Mouse (Mus musculus): Measurements from ENCODE around the gene Drc7.

The Drc7 gene

DNA sequence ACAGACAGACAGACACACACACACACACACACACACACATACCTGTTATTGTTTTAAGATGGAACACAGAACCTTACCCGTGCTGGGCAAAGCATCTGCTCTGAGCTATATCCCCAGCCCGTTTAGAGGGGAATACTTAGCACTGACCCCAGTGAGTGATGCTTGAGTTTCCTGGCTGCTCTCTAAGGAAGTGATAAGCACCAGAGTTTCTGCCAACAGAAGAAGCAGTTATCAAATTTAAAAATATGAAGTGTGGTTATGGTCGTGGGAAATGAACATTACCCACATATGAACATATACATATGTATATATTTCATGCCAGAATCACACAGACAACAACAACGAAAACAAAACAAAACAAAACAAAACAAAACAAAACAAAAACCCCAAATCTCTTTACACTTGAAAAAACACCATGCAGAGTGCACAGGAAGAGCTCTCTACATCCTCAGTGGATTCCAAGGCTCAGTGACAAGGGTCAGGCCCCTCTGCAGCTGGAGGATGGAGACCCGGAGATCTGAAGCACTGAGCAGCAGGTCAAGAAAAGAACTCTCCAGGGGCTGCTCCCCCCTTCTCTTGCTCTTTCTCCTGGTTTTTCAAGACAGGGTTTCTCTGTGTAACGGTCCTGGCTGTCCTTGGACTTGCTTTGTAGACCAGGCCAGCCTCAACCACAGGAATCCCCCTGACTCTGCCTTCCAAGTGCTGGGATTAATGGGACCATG is 5.1 kb downstream of the Drc7 start:
- DNase-seq, result no peak

DNA sequence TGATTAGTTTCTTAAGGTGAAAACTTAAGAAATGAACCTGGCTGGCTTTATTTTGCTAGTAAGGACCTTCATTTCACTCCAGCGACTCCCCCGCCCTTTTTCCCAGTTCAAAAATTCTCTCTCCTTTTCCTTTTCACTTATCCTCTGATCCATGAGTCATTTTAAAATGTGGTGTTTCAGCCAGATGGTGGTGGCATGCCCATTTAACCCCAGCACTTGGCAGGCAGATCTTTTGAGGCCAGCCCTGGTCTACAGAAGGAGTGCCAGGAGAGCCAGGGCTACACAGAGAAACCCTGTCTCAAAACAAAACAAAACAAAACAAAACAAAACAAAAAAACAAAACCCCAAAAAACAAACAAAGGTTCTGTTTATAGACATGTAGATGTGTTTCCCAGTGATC is 9.6 kb downstream of the Drc7 start:
- no peak for DNase-seq

DNA sequence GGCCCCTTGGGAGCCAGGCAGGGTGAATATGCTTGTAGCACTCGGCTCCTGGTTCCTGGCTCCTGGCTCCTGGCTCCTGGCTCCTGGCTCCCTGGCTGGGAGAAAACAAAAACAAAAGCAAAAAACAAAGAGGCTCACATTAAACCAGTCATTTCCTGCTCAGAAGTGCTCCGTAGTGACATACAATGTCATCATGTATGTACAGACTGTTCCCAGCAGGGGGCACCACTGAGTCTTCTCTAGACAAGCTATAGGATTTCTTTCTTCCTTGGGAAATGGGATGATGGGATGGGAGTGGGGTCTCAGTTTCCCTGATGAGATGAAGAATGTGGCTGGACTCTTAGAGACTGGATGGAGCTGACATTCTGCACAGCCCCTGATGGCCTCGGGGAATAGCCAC is 12.7 kb downstream of the Drc7 start:
- DNase-seq, result no peak

DNA sequence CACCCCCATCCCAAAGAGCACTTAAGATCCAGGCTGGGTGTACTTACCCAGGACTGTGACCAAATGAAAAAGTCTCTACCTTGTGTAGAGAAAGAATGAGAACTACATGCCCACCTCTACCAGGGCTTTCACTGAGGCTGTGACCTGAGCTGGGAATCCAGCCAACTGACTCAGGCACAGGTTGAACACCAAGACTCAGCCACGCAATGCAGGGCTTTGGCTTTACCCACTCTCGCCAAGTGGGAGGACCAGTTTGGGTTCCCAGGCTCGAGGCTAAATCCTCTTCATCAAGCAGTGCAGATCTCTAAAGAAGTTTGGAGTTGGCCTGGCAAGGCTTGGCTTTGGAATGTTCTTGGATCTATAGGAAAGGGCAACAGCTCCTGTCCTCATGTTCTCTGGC is 20.6 kb downstream of the Drc7 start:
- no peak for DNase-seq

- DNase-seq, result no peak
Observed at GRCm38 (mm10) chr8:95076151-95076550, 21.2 kb downstream of the Drc7 start.

- DNase-seq, result no peak
Observed at GRCm38 (mm10) chr8:95078055-95078454, 23.2 kb downstream of the Drc7 start.

DNA sequence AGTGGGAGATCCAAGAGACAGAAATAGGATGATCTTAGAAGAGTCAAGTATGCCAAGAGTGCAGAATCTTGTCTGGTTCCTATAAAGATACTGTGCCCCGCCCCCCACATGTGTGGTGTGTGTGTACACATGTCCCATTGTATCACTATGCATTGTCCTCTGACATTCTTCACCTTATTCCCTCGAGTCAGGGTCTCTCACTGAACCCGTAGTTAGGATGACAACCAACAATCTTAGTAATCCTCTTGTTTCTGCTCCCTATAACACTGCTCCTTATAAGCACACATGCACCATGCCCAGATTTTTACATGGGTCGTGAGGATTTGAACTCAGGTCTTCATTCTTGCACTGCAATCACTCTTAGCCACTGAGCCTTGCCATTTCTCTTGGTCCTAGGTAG is 24.4 kb downstream of the Drc7 start:
- no peak for DNase-seq

- peak; percentile 99 for DNase-seq
Observed at GRCm38 (mm10) chr8:95080381-95081341, 25.8 kb downstream of the Drc7 start, which contains the start of gene Katnb1. TSS of gene Katnb1 (plus strand) at chr8:95081186.

- DNase-seq, result no peak
Observed at GRCm38 (mm10) chr8:95081650-95082049, 26.7 kb downstream of the Drc7 start.

- DNase-seq, result no peak
Observed at GRCm38 (mm10) chr8:95084261-95084660, 29.4 kb downstream of the Drc7 start.

- DNase-seq, result no peak
Observed at GRCm38 (mm10) chr8:95084744-95085431, 30.0 kb downstream of the Drc7 start.

- no peak for DNase-seq
Observed at GRCm38 (mm10) chr8:95085432-95086141, 30.7 kb downstream of the Drc7 start.

DNA sequence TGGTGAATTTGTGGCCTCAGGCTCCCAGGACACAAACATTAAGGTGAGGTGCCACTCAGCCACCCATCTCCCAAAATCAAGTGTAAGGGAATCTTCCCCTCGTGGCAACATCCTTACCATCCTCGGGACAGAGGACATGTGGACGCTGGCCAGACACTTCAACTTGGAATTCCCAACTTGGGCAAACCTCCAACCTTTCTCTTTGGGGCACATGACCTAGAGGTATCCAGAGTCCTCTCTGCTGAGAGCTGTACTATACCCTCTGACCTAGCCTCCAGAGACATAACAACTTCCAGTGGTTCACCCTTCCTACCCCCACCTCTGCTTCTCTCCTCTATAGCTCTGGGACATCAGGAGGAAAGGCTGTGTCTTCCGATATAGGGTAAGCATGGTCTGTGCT is 38.7 kb downstream of the Drc7 start:
- no peak for DNase-seq

DNA sequence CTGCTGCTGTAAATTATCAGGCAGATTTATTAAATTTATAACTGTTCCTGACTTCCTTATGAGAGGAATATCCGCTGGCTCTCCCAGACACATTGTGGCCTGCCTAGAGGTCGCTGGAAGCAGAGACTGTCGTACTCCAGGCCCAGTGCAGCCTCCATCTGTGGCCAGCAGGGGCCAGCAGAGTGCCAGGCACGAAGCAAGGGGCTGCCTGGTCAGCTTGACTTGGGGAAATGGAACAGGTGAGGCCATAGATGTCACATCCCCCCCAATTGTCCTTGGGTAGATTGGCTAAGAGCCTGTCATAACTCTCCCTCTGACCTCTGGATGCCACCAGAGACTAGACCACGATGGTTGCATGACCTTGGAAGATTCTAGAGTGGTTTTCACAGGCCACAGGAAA is 44.1 kb downstream of the Drc7 start:
- peak; percentile 68 for DNase-seq

- DNase-seq, result no peak
Observed at GRCm38 (mm10) chr8:95101972-95102371, 47.1 kb downstream of the Drc7 start.

- DNase-seq, result no peak
Observed at GRCm38 (mm10) chr8:95107306-95107705, 52.4 kb downstream of the Drc7 start.

- no peak for DNase-seq
Observed at GRCm38 (mm10) chr8:95112594-95112993, 57.7 kb downstream of the Drc7 start.

DNA sequence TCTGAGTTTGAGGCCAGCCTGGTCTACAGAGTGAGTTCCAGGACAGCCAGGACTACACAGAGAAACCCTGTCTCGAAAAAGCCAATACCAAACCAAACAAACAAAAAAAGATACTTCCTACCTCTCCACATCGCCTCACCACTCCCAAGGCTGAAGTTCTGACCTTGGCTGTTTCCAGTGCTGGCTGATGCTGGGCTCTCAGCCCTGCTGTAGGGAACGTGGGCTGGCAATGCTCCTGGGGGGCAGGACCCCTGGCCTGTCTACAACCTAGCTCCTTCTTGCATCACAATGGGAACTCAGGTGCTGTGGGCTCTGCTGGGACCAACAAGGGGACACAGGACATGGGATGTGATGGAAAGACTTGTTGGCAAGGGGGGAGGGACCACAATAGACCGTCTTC is 58.2 kb downstream of the Drc7 start:
- no peak for DNase-seq

GRCm38 (mm10) chr8:95113750-95114149 is 58.8 kb downstream of the Drc7 start:
- DNase-seq, result no peak

DNA sequence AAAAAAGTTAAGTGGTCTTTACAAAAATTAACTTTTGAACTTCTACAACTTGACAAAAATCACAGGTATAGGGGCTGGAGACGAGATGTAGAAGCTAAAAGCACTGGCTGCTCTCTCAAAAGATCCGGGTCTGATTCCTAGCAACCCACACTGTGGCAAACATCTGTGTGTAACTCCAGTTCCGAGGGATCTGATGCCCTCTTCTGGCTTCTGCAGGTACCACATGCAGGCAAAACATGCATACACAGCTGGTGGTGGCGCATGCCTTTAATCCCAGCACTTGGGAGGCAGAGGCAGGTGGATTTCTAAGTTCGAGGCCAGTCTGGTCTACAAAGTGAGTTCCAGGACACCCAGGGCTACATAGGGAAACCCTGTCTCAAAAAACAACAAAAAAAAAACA is 68.6 kb downstream of the Drc7 start:
- DNase-seq, result no peak

DNA sequence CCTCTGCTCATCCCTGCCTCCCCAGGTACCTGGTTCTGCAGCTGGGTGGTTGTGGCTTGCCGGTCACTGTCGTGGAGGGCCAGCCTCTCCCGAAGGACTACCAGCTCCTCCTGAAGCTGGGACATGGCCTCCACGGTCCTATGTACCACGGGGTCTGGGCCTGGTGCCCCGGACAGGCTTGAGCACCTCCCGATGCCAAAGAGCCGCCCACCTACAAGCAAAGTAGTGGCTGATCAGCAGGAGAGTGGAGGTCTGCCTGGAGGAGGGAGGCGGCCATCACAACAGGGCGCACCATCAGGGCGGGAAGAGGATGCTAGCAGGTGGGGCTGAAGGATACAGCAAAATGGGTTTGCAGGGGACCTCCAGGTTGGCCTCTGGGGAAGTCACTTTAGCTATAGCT is 71.6 kb downstream of the Drc7 start:
- DNase-seq, result no peak

GRCm38 (mm10) chr8:95127658-95128057 is 72.8 kb downstream of the Drc7 start:
- DNase-seq, result no peak

Measured in right cerebral cortex, adult 18-20 months (tissue).